Mouse (Mus musculus): ENCODE results near the gene Arhgap35.
"Not testable (repeated sequence)": the region's sequence is repeated elsewhere in the genome, so short reads cannot be mapped to it uniquely, and the experiment has no call there.

The Arhgap35 gene

GRCm38 (mm10) chr7:16614888-16615715, at the start of gene Arhgap35:
Gene Arhgap35 (minus strand): TSS chr7:16614993.
- peak; percentile 90 for DNase-seq (ENCODE audit: extremely low spot score, low read depth, low spot score)

- DNase-seq (ENCODE audit: extremely low spot score, low read depth, low spot score): no peak
Measured at GRCm38 (mm10) chr7:16644260-16644659, 29.5 kb upstream of the Arhgap35 start.

GRCm38 (mm10) chr7:16643106-16643505, 28.3 kb upstream of the Arhgap35 start:
- not testable (repeated sequence) for DNase-seq (ENCODE audit: extremely low spot score, low read depth, low spot score)

- no peak for DNase-seq (ENCODE audit: extremely low spot score, low read depth, low spot score)
Measured at GRCm38 (mm10) chr7:16639028-16639427, 24.2 kb upstream of the Arhgap35 start.

GRCm38 (mm10) chr7:16635116-16635515, 20.3 kb upstream of the Arhgap35 start:
- no peak for DNase-seq (ENCODE audit: extremely low spot score, low read depth, low spot score)

- not testable (repeated sequence) for DNase-seq (ENCODE audit: extremely low spot score, low read depth, low spot score)
Measured at GRCm38 (mm10) chr7:16633913-16634312, 19.1 kb upstream of the Arhgap35 start.

GRCm38 (mm10) chr7:16631932-16632331, 17.1 kb upstream of the Arhgap35 start:
- DNase-seq (ENCODE audit: extremely low spot score, low read depth, low spot score): no peak

GRCm38 (mm10) chr7:16631025-16631424, 16.2 kb upstream of the Arhgap35 start:
- DNase-seq (ENCODE audit: extremely low spot score, low read depth, low spot score): no peak

GRCm38 (mm10) chr7:16629598-16630296, 15.0 kb upstream of the Arhgap35 start:
- DNase-seq (ENCODE audit: extremely low spot score, low read depth, low spot score): no peak

- peak; percentile 68 for DNase-seq (ENCODE audit: extremely low spot score, low read depth, low spot score)
Measured at GRCm38 (mm10) chr7:16628096-16628771, 13.4 kb upstream of the Arhgap35 start.

GRCm38 (mm10) chr7:16623687-16624086, 8.9 kb upstream of the Arhgap35 start:
- no peak for DNase-seq (ENCODE audit: extremely low spot score, low read depth, low spot score)

GRCm38 (mm10) chr7:16623131-16623530, 8.3 kb upstream of the Arhgap35 start:
- no peak for DNase-seq (ENCODE audit: extremely low spot score, low read depth, low spot score)

- DNase-seq (ENCODE audit: extremely low spot score, low read depth, low spot score): no peak
Measured at GRCm38 (mm10) chr7:16621066-16621622, 6.4 kb upstream of the Arhgap35 start.

- no peak for DNase-seq (ENCODE audit: extremely low spot score, low read depth, low spot score)
Measured at GRCm38 (mm10) chr7:16618661-16619211, 3.9 kb upstream of the Arhgap35 start.

GRCm38 (mm10) chr7:16617045-16617444, 2.3 kb upstream of the Arhgap35 start:
- peak; percentile 50 for DNase-seq (ENCODE audit: extremely low spot score, low read depth, low spot score)

GRCm38 (mm10) chr7:16614171-16614887, 464 bp downstream of the Arhgap35 start:
- no peak for DNase-seq (ENCODE audit: extremely low spot score, low read depth, low spot score)

- DNase-seq (ENCODE audit: extremely low spot score, low read depth, low spot score): no peak
Measured at GRCm38 (mm10) chr7:16613461-16614170, 1.2 kb downstream of the Arhgap35 start.

- no peak for DNase-seq (ENCODE audit: extremely low spot score, low read depth, low spot score)
Measured at GRCm38 (mm10) chr7:16610345-16610744, 4.4 kb downstream of the Arhgap35 start.

GRCm38 (mm10) chr7:16608961-16609360, 5.8 kb downstream of the Arhgap35 start:
- no peak for DNase-seq (ENCODE audit: extremely low spot score, low read depth, low spot score)

GRCm38 (mm10) chr7:16608046-16608445, 6.7 kb downstream of the Arhgap35 start:
- no peak for DNase-seq (ENCODE audit: extremely low spot score, low read depth, low spot score)

Measured in hindlimb bud, embryonic 11.5 days (tissue).